In the genomic region with DNA sequence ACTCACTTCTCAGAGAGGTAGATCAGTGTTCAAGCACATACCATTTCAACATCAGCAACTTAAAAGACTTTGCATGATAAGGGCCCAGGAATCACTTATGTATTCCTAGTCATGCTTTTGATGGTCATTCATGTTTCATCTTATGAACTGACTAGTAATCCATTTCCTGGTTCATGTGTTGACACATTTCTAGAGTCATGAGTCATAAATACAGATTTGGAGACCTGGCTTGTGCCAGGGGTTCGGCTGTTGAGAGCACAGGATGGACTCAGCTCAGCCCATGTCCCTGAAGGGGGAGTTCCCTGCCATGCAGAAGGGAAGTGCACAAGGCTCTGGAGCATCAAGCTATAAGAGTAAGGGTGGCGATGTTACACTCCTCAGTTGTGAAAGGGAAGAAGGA, we compare ENCODE assay signal across 1 mouse cellular context.
TF ChIP-seq lines count a peak whose summit lies in the region.

No protein-coding gene starts in this region.

TF ChIP-seq in CH12.LX, 34 proteins besides CTCF, POLR2A, EP300 and RAD21 (continued from another document):
- no peak for TF ChIP-seq MAZ (IDR thresholded peaks at IDR 0.05; ENCODE audit: low read depth, low read length)
- 0 out of 2 replicates have a peak, but pooled peaks have one; percentile 43 for TF ChIP-seq CHD2 (IDR thresholded peaks at IDR 0.05; ENCODE audit: low read length)
- no peak for TF ChIP-seq NELFE (IDR thresholded peaks at IDR 0.05; ENCODE audit: low read depth, low read length)
- TF ChIP-seq USF1 (IDR thresholded peaks at IDR 0.05; ENCODE audit: low read depth, low read length) = no peak
- peak; percentile 93 for TF ChIP-seq MEF2A (IDR thresholded peaks at IDR 0.05; ENCODE audit: borderline replicate concordance, low read depth, low read length)
- TF ChIP-seq ELF1 (IDR thresholded peaks at IDR 0.05; ENCODE audit: low read depth, low read length) = peak; percentile 53; the same call in 1 of the 2 replicates
- TF ChIP-seq MXI1 (IDR thresholded peaks at IDR 0.05; ENCODE audit: low read depth, low read length) = no peak
- 0 out of 2 replicates have a peak, but pooled peaks have one; percentile 8 for TF ChIP-seq MYC (IDR thresholded peaks at IDR 0.05; ENCODE audit: low read depth, low read length)
- peak; percentile 91 for TF ChIP-seq JUND (conservative IDR thresholded peaks at IDR 0.05; ENCODE audit: low read depth, low read length)
- TF ChIP-seq IRF4 (IDR thresholded peaks at IDR 0.05; ENCODE audit: low read depth, low read length) = peak; percentile 90
- TF ChIP-seq HCFC1 (IDR thresholded peaks at IDR 0.05; ENCODE audit: low read depth, low read length) = no peak
- peak; percentile 94 for TF ChIP-seq JUN (IDR thresholded peaks at IDR 0.05; ENCODE audit: insufficient read depth, low read depth, low read length)
- no peak for TF ChIP-seq USF2 (conservative IDR thresholded peaks at IDR 0.05; ENCODE audit: low read depth, low read length)
- TF ChIP-seq MAFK (IDR thresholded peaks at IDR 0.05; ENCODE audit: insufficient replicate concordance, low read length) = peak; percentile 21; the same call in 1 of the 2 replicates
